Mouse (Mus musculus): Measurements from ENCODE around the gene Wwp2.

- TF ChIP-seq CTCF (IDR thresholded peaks at IDR 0.05; ENCODE audit: insufficient read depth, low read depth, low read length) (no peak), POLR2A (IDR thresholded peaks at IDR 0.05; ENCODE audit: insufficient read depth, low read depth, low read length) (no peak)
Observed at GRCm38 (mm10) chr8:107468811-107469302, 32.7 kb downstream of the Wwp2 start.
